In genomic region chr10:40020401-40020800, GRCm38 (mm10) we compare ENCODE assay signal across 24 mouse cellular contexts. TPM values are rescaled to one million over a fixed set of nuclear protein-coding genes. Genes with fewer than 3 reads are reported as not detected.
DNase-seq lines count a peak whose midpoint lies in the region; ATAC-seq and TF ChIP-seq lines count a peak whose summit lies in the region.
"Had no signal": no experiment of that assay in that cellular context is flagged by ENCODE, and none has a peak within 500 bp of the region (broad histone marks: within the 10 kb centered on the region; RNA-seq: fewer than 3 reads in every experiment).

No protein-coding gene starts in this region.

- no peak for TF ChIP-seq CTCF in kidney, adult 2 months (conservative IDR thresholded peaks at IDR 0.05; ENCODE audit: insufficient read depth, insufficient read length, low read depth, low read length)

- intact Hi-C loops in heart, postnatal 14 days (cut with DNase I): no loop called here

- no peaks in the 10 kb centered on the region for H3K27me3 ChIP-seq in kidney, adult 2 months (replicated peaks; ENCODE audit: control insufficient read depth, insufficient read depth, low read length)
- no peaks in the 10 kb centered on the region for H3K27me3 ChIP-seq in kidney, embryonic 14.5 days (ENCODE audit: control insufficient read depth, insufficient read depth, low read length)
- H3K27me3 ChIP-seq: CH12.LX had no signal

- ATAC-seq in kidney, embryonic 14.5 days (ENCODE audit: low FRiP score, low TSS enrichment): no peak
- ATAC-seq: forebrain, embryonic 13.5 days; forebrain, postnatal 0 days; hindbrain, postnatal 0 days had no signal

- H3K36me3 ChIP-seq in kidney, adult 2 months (ENCODE audit: control insufficient read depth, insufficient read depth, low read length): no peaks in the 10 kb centered on the region
- H3K36me3 ChIP-seq in kidney, embryonic 14.5 days (ENCODE audit: control insufficient read depth, insufficient read depth, low read length): no peaks in the 10 kb centered on the region
- H3K36me3 ChIP-seq: embryonic facial prominence, embryonic 13.5 days; hindbrain, embryonic 13.5 days had no signal

- 54% methylated on average over 2 of the region's 2 CpGs for WGBS in kidney, adult 2 months
- 61% methylated on average over 2 of the region's 2 CpGs for WGBS in kidney, embryonic 14.5 days

- H3K4me1 ChIP-seq in kidney, adult 2 months (ENCODE audit: control insufficient read depth, insufficient read depth, low read length): peaks cover 25% of the 10 kb centered on the region
- no peaks in the 10 kb centered on the region for H3K4me1 ChIP-seq in kidney, embryonic 14.5 days (ENCODE audit: control insufficient read depth, insufficient read depth, low read length)
- H3K4me1 ChIP-seq in brown adipose tissue, adult 24 weeks (ENCODE audit: control insufficient read depth, insufficient read depth, insufficient read length, low read length): peaks cover 5% of the 10 kb centered on the region; the same call in 1 of the 2 replicates

- no peaks in the 10 kb centered on the region for H3K9me3 ChIP-seq in kidney, embryonic 14.5 days (ENCODE audit: control insufficient read depth, low read length)
- H3K9me3 ChIP-seq: embryonic facial prominence, embryonic 13.5 days; forebrain, embryonic 13.5 days; hindbrain, embryonic 13.5 days had no signal

- DNase-seq in heart, adult 11 months: peak; percentile 57
- no peak for DNase-seq in heart, postnatal 14 days
- peak; percentile 57 for DNase-seq in kidney, adult 2 months
- peak; percentile 54 for DNase-seq in NIH3T3 (ENCODE audit: low read depth)
- DNase-seq in thymus, postnatal 36 days: no peak
- DNase-seq: adrenal gland, adult 2 months; adrenal gland, postnatal 25 days; cerebellum, adult 11 months; cerebellum, adult 8-10 months; cerebellum, postnatal 14 days; forebrain, postnatal 0 days; gastrocnemius, postnatal 36 days; heart, adult 18-20 months; heart, postnatal 10 days had no signal

- no peak overlapping the region for H3K9ac ChIP-seq in kidney, embryonic 14.5 days (ENCODE audit: low read depth, low read length)
- H3K9ac ChIP-seq: embryonic facial prominence, embryonic 13.5 days; forebrain, embryonic 13.5 days; forebrain, postnatal 0 days; hindbrain, embryonic 13.5 days had no signal

- TF ChIP-seq POLR2A in kidney, adult 2 months (IDR thresholded peaks at IDR 0.05; ENCODE audit: low read depth, low read length): no peak

- no peak overlapping the region for H3K4me2 ChIP-seq in kidney, embryonic 14.5 days (replicated peaks; ENCODE audit: low read depth, low read length)
- H3K4me2 ChIP-seq: embryonic facial prominence, embryonic 13.5 days; forebrain, embryonic 13.5 days; heart, embryonic 11.5 days; hindbrain, embryonic 13.5 days had no signal

- peak overlapping the region; percentile 55 for H3K27ac ChIP-seq in kidney, adult 2 months (ENCODE audit: insufficient read depth, low read depth, low read length)
- no peak overlapping the region for H3K27ac ChIP-seq in kidney, embryonic 14.5 days (ENCODE audit: low read depth, low read length)
- 0 out of 2 replicates have a peak overlapping the region, but pooled peaks have one; percentile 85 for H3K27ac ChIP-seq in brown adipose tissue, adult 24 weeks (replicated peaks; ENCODE audit: low read depth, low read length)
- H3K27ac ChIP-seq: embryonic facial prominence, embryonic 13.5 days; forebrain, embryonic 13.5 days; hindbrain, embryonic 13.5 days; hindbrain, postnatal 0 days had no signal

- H3K4me3 ChIP-seq in kidney, adult 2 months (ENCODE audit: insufficient read depth, low read depth, low read length): no peak overlapping the region
- H3K4me3 ChIP-seq in kidney, embryonic 14.5 days (ENCODE audit: low read length): no peak overlapping the region
- H3K4me3 ChIP-seq in brown adipose tissue, adult 24 weeks (ENCODE audit: insufficient read depth, low read depth, low read length): no peak overlapping the region
- H3K4me3 ChIP-seq: embryonic facial prominence, embryonic 13.5 days; forebrain, embryonic 13.5 days; hindbrain, embryonic 13.5 days had no signal

RNA-seq across cellular contexts. Expression of gene Mfsd4b1, which starts 4.7 kb away (rescaled TPM):
- 1 to 10 TPM; 1.9 to 2.6 TPM for total RNA-seq in heart, postnatal 14 days (2021)
- polyA plus RNA-seq in kidney, adult 2 months (2012; rRNA removed): 81.5 and 102 TPM in 2 replicates
- polyA plus RNA-seq in kidney, embryonic 14.5 days (2014; fragmentation: Nextera tagmentation; extraction: Ambion mirVana): 0.40 and 1.5 TPM in 2 replicates
- 8.1 and 9.7 TPM in 2 replicates for polyA plus RNA-seq in brown adipose tissue, adult 24 weeks (2012; ENCODE audit: insufficient read depth, insufficient read length, missing spikeins)
- total RNA-seq: CH12.LX; hematopoietic stem cell, adult 5-6 weeks had no signal
- polyA plus RNA-seq: embryonic facial prominence, embryonic 13.5 days; forebrain, embryonic 13.5 days had no signal

RNA-seq across cellular contexts. Expression of gene Mfsd4b5, which starts 34.0 kb away (rescaled TPM):
- total RNA-seq in heart, postnatal 14 days (2021): under 1 TPM; 0.24 to 0.86 TPM
- 223 and 249 TPM in 2 replicates for polyA plus RNA-seq in kidney, adult 2 months (2012; rRNA removed)
- polyA plus RNA-seq in kidney, embryonic 14.5 days (2014; fragmentation: Nextera tagmentation; extraction: Ambion mirVana): 0.43 and 0.80 TPM in 2 replicates
- not detected in 2 replicates for polyA plus RNA-seq in brown adipose tissue, adult 24 weeks (2012; ENCODE audit: insufficient read depth, insufficient read length, missing spikeins)
- total RNA-seq: CH12.LX; forebrain, postnatal 0 days; hematopoietic stem cell, adult 5-6 weeks; hindbrain, postnatal 0 days had no signal
- polyA plus RNA-seq: forebrain, embryonic 13.5 days; forebrain, postnatal 0 days; heart, embryonic 11.5 days; intestine, embryonic 14.5 days had no signal

Comparison
In these comparisons a context has a peak if more than half of its experiments do, and no peak if none do; other contexts are left out.
1. DNase-seq: peak in heart, adult 11 months (single experiment), kidney, adult 2 months (single experiment) and NIH3T3 (single experiment); none in heart, postnatal 14 days (0 of 2) and thymus, postnatal 36 days (0 of 2).
2. RNA of gene Mfsd4b5, which starts 34.0 kb away (polyA plus RNA-seq): 223 to 249 TPM in kidney, adult 2 months; 0.43 to 0.80 TPM in kidney, embryonic 14.5 days and not detected in brown adipose tissue, adult 24 weeks; every median in the first group is over 100 times any median in the second.